Mouse (Mus musculus) left cerebral cortex, postnatal 14 days (tissue): Measurements from ENCODE around the gene Poc1b. TPM values are rescaled to one million over a fixed set of nuclear protein-coding genes. Genes with fewer than 3 reads are reported as not detected.
A peak's percentile ranks its signal among the peaks of the same experiment; 100 is the strongest.

Experiments
- DNase-seq, 2 experiments: peaks; one replicate each; pipeline ENCODE4 v3.0.0; 2021 to 2022; ENCODE audit warnings: low spot score in 2 of 2, mixed read lengths in 1 of 2
- intact Hi-C: fragments of 180-260 bp; cut with DNase I; formaldehyde crosslinking; loops from one replicate; pipeline ENCODE4 v1.15.1; 2025
- total RNA-seq, 2 experiments: library from RNA; stranded (reverse); gene quantifications; 2 replicates each; pipeline ENCODE4 v1.2.3; 2021

Gene Poc1b
- total RNA-seq, 2 experiments from 2014 or later = 5.7 to 7.4 TPM

- peak; percentile 67 to 69 for DNase-seq
- intact Hi-C loops = loop anchor here (2.0 kb wide), 1 partner anchor 19 kb away; no protein-coding TSS in a partner anchor
These were observed 135.2 kb downstream of the Poc1b start for GRCm38 (mm10) chr10:99241829-99242711.

- no peak for DNase-seq
- intact Hi-C loops = loop anchor here (2.0 kb wide), 1 partner anchor 18 kb away; no protein-coding TSS in a partner anchor
These were observed 135.9 kb downstream of the Poc1b start for GRCm38 (mm10) chr10:99242721-99243120.

DNA sequence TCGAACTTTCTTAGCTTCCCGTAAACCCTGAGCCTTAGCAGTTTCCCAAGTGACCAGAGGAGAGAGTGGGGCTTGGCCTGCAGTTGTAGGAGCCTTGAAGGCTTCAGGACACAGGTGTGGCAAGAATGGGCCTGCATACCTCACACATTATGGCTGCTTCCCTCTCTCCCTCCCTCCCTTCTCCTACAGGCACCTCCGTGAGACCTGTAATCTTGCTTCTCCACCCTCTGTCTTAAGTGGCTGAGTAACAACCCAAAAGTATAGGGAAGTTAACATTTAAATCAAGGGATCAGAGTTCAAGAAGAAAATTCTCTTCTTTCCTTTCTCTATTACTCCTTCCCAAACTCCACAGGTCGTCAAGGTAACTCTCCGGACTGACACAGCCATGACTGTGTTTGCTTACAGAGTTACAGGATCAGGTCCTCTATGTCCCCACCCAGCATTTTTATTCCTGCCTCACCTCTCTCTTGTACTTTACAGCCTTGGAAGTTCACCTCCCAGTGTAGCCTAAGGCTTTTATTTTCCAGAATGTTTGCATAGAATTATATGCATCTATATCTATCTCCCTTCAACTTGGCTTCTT is 137.2 kb downstream of the Poc1b start:
- intact Hi-C loops = loop anchor here (2.0 kb wide), 1 partner anchor 17 kb away; no protein-coding TSS in a partner anchor
- DNase-seq = no peak

DNA sequence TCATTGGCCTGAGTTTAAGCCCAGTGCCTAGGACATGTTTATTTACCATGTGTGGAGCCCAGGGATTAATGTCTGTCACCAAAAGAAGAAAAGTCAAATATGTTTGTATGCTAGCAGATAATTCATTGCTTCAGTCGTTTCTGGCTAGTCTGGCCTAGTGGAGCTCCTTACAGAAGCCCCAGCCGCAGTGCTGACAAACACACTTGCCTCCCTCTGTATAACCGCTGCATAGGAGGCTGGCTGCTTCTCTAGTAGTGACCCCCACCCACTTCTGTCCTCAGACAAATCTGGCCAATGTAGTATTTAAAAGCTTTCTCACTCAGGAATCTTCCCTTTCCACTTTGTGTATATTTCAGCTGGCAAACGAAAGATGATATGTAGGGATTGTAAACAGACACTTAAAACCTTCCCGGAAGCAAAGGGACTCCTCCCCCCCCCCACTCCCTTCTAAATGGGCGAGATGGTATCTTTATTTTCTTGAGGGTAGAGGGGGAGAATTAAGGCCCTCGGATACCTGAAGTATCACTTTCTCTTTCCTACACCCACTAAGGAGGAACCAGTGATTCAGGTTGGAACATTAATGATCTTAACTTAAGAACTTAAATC is 137.9 kb downstream of the Poc1b start:
- intact Hi-C loops = no loop called here
- no peak for DNase-seq

DNA sequence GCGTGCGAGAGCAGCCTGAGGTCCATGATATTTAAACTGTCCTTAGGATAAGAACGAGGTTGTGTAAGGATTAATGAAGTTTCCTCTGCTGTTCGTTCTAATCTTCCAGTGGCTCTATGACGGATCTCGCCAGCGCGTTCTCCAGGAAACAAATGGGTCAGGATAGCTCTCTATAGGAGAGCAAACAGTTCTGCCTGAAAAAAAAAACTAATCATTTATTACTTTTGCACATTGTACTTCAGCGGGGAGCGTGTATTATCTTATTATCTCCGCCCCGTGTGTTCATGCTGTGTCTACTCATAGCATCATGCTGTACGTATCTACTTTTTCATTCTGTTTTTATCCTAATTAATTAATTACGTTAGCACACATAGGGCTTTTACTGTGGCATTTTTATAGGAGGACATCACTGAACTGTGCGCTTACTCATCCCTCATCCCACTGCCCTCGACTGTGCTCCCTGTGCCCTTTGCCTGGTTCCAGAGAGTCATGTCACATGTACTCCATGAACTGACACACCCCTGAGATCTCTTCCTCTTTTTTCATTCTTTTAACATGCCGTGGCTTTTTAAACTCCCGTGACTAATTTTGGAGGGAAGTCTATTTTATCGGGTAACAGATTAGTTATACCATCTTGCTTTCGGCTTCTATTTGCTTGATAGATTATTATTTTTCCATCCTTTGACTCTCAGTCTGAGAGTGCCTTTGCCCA is 140.1 kb downstream of the Poc1b start:
- intact Hi-C loops = no loop called here
- DNase-seq = no peak

Other genes with a start within 250 kb of the Poc1b start
- gene Atp2b1, start 192.6 kb upstream of the Poc1b start, total RNA-seq = 100 to 1,000 TPM; 686 to 734 TPM
- gene Galnt4, start 1.1 kb downstream of the Poc1b start, total RNA-seq = 1 to 10 TPM; 2.9 to 3.7 TPM
- gene Phxr2, start 19.3 kb downstream of the Poc1b start, total RNA-seq = not detected
- 100 to 1,000 TPM in 1 of 2 experiments, 10 to 100 TPM in 1; 88.7 to 113 TPM for gene Dusp6, start 156.2 kb downstream of the Poc1b start, total RNA-seq